Mouse (Mus musculus) hindbrain, postnatal 0 days (tissue): ENCODE measurements around the gene Pcnt. TPM values are rescaled to one million over a fixed set of nuclear protein-coding genes. Genes with fewer than 3 reads are reported as not detected.
A peak's percentile ranks its signal among the peaks of the same experiment; 100 is the strongest.

Source experiments
- ATAC-seq: fragments of 200-750 bp; cut with Nextera tagmentation; 2 replicates; pipeline ENCODE4 v1.8.0; 2017; ENCODE audit warnings: mild to moderate bottlenecking, moderate TSS enrichment, moderate library complexity
- DNase-seq: peaks from one replicate; pipeline ENCODE4 v3.0.0-alpha.2; 2015; ENCODE audit warnings: low spot score
- H3K27ac ChIP-seq: fragments of 300-500 bp; sonication (generic); 2 replicates; pipeline ENCODE4 v1.5.1; 2014; ENCODE audit warnings: mild to moderate bottlenecking
- H3K27me3 ChIP-seq: fragments of 300-500 bp; sonication (generic); 2 replicates; pipeline ENCODE4 v1.6.1; 2014; ENCODE audit warnings: low read length, mixed read lengths; ENCODE audit not compliant: insufficient read depth
- H3K36me3 ChIP-seq: fragments of 300-500 bp; sonication (generic); 2 replicates; pipeline ENCODE4 v1.6.1; 2014; ENCODE audit warnings: low read length, mixed read lengths; ENCODE audit not compliant: insufficient read depth
- H3K4me1 ChIP-seq: fragments of 300-500 bp; sonication (generic); 2 replicates; pipeline ENCODE4 v1.6.1; 2014; ENCODE audit warnings: antibody characterized with exemption, low read length, mixed read lengths; ENCODE audit not compliant: insufficient read depth
- H3K4me2 ChIP-seq: fragments of 300-500 bp; sonication (generic); 2 replicates; pipeline ENCODE4 v1.6.1; 2014; ENCODE audit warnings: low read depth, mild to moderate bottlenecking, low read length, moderate library complexity, mixed read lengths
- H3K4me3 ChIP-seq: fragments of 300-500 bp; sonication (generic); 2 replicates; pipeline ENCODE4 v1.5.1; 2014; ENCODE audit warnings: low read length
- H3K9ac ChIP-seq: fragments of 300-500 bp; sonication (generic); replicated peaks from 2 replicates; pipeline ENCODE4 v1.6.1; 2014; ENCODE audit warnings: mild to moderate bottlenecking, low read length, moderate library complexity, mixed read lengths
- H3K9me3 ChIP-seq: fragments of 300-500 bp; sonication (generic); 2 replicates; pipeline ENCODE4 v1.6.1; 2016; ENCODE audit warnings: low read length, mixed read lengths
- CTCF ChIP-seq: IDR thresholded peaks from 2 replicates; pipeline ENCODE4 v1.5.1; 2016; ENCODE audit warnings: antibody characterized with exemption, control low read depth, low read depth
- WGBS: fragments of 180-500 bp; shearing (Covaris S2); extraction: QIAGEN DNeasy Blood & Tissue Kit; methylation state at CpG from one replicate; pipeline ENCODE4 v1.1.7; 2014; 5-methylcytosine and 5-hydroxymethylcytosine counted together
- polyA plus RNA-seq: library from polyadenylated mRNA; unstranded; fragments of >200 nt; fragmentation: Nextera tagmentation; extraction: Ambion mirVana; gene quantifications from 2 replicates; pipeline ENCODE4 v1.2.1, GENCODE M21; 2015
- total RNA-seq: library from RNA; depleted of rRNA; stranded (reverse); fragments of >200 nt; gene quantifications from 2 replicates; pipeline ENCODE4 v1.2.3, GENCODE M21; 2014

Pcnt gene
- total and polyA plus RNA-seq, 2 experiments from 2014 or later: 4.8 to 10.1 TPM

DNA sequence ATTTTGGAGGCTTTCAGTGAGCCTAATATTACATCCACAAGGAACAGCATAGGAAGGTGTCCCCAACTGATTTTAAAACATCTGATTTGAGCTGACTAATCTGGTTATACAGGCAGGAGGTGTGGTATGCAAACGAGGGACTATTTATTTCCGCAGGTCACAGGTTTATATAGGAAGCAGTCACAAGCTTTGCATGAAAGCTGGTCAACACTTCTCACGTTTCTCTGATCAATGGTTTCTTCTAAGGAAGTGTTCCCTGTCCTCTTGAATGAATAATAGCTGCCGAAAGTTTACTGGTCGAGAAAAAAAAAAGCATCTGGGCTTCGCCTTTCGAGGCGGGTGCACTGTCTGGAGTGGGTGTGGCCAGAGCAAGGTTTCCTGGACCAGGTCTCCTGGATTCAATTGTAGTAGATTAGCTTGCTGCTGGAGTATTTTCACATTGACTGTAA, 96.5 kb downstream of the Pcnt start:
- 0 out of 2 replicates have a peak overlapping the region, but pooled peaks have one; percentile 91 for H3K9ac ChIP-seq
- WGBS: 23% methylated on average over 8 of the region's 8 CpGs
- H3K36me3 ChIP-seq: peaks cover 6% of the 10 kb centered on the region
- H3K27me3 ChIP-seq: no peaks in the 10 kb centered on the region
- peak overlapping the region; percentile 70 for H3K4me2 ChIP-seq
- DNase-seq (peak; percentile 3), ATAC-seq (no peak)
- H3K9me3 ChIP-seq: no peaks in the 10 kb centered on the region
- H3K4me1 ChIP-seq: peaks cover 14% of the 10 kb centered on the region
- H3K27ac ChIP-seq: 0 out of 2 replicates have a peak overlapping the region, but pooled peaks have one; percentile 15
- TF ChIP-seq CTCF: no peak
- H3K4me3 ChIP-seq: peak overlapping the region; percentile 83

DNA sequence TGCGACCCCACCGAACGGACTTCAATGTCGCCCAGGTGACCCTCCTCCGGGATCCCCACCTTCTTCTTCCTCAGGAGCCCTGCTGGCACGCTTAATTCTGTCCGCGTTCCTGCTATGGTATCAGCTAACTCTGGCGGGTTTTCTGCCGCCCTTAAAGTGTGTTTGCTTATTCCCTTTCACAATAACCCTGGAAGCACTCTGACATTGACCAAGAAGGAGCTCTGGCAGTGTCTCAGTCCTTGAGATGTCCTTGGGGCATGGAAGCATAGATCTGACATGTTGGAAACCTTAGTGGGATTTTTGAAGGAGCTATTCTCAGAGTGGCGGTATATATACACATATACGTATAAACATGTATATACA, 97.1 kb downstream of the Pcnt start:
- Histone ChIP-seq H3K27ac (peak overlapping the region; percentile 88), H3K27me3 (no peaks in the 10 kb centered on the region), H3K4me3 (peak overlapping the region; percentile 83), H3K4me1 (peaks cover 14% of the 10 kb centered on the region), H3K9ac (peak overlapping the region; percentile 91), H3K9me3 (no peaks in the 10 kb centered on the region), H3K4me2 (peak overlapping the region; percentile 70), H3K36me3 (peaks cover 3% of the 10 kb centered on the region)
- DNase-seq: no peak
- no peak for TF ChIP-seq CTCF
- 4% methylated on average over 12 of the region's 12 CpGs for WGBS
- ATAC-seq: peak; percentile 40

DNA sequence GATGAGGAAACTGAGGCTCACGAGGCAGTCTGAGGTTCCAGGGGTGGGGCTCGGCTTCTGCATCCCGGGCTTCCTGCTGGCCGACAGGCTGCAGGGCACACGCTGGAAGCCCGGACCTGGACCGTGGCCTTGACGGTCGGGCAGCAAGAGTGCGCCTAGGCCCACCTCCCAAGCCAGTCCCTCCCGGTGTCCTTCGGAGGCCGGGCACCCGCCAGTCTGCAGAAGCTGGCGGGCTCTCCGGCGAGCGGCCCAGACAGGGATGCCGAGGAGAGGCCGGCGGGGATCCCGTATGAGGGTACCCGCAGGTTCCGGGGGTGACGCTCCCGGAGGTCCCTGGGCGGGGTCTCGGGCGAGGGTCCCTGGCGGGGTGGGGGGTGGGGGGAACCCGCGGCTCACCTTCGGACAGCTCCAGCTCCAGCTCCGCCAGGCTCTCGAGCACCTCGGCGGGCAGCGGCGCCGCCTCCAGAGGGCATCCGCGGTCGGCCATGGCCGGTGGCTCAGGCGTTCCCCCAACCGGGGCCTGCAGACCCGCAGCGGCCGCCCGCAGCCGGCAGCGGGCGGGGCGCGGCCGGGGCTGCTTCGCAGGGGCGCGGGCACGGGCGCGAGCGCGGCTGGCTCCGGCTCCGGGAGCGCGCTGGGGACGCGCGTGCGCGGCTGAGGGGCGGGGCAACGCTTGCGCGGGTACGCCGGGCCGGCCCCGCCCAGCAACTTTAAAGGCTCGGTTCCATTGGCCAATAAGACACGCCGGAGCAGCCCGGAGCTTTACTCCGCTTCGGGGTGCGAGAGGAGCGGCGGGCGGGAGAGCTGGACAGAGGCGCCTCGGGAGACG, 97.7 kb downstream of the Pcnt start, which contains the start of gene Dip2a:
TSS of gene Dip2a (minus strand) at position 581 of the 829 bp plus-strand sequence.
- Histone ChIP-seq H3K9me3 (no peaks in the 10 kb centered on the region), H3K4me2 (peak within 1 kb of the TSS; percentile 70), H3K4me1 (peaks cover 14% of the 10 kb centered on the region), H3K27me3 (no peaks in the 10 kb centered on the region), H3K27ac (peak within 1 kb of the TSS; percentile 88), H3K4me3 (peak within 1 kb of the TSS; percentile 83), H3K36me3 (no peaks in the 10 kb centered on the region), H3K9ac (peak within 1 kb of the TSS; percentile 91)
- ATAC-seq: peak; percentile 95
- 2% methylated on average over 89 of the region's 94 CpGs for WGBS
- DNase-seq: peak; percentile 97
- TF ChIP-seq CTCF: no peak

- ATAC-seq: no peak
- Histone ChIP-seq H3K4me2 (no peak overlapping the region), H3K36me3 (no peaks in the 10 kb centered on the region), H3K4me3 (no peak overlapping the region), H3K9me3 (no peaks in the 10 kb centered on the region), H3K27ac (no peak overlapping the region), H3K27me3 (no peaks in the 10 kb centered on the region), H3K9ac (no peak overlapping the region), H3K4me1 (no peaks in the 10 kb centered on the region)
- TF ChIP-seq CTCF: no peak
- WGBS: 22% methylated on average over 4 of the region's 4 CpGs
- no peak for DNase-seq
Observed at GRCm38 (mm10) chr10:76334350-76334749, 108.2 kb downstream of the Pcnt start.

GRCm38 (mm10) chr10:76332040-76332439, 110.5 kb downstream of the Pcnt start:
- no peak for TF ChIP-seq CTCF
- H3K27me3 ChIP-seq: no peaks in the 10 kb centered on the region
- no peaks in the 10 kb centered on the region for H3K36me3 ChIP-seq
- DNase-seq: no peak
- 32% methylated on average over 2 of the region's 2 CpGs for WGBS
- no peak overlapping the region for H3K4me3 ChIP-seq
- H3K9ac ChIP-seq: no peak overlapping the region
- H3K9me3 ChIP-seq: no peaks in the 10 kb centered on the region
- no peak for ATAC-seq
- no peak overlapping the region for H3K27ac ChIP-seq
- H3K4me1 ChIP-seq: no peaks in the 10 kb centered on the region
- H3K4me2 ChIP-seq: no peak overlapping the region

GRCm38 (mm10) chr10:76329093-76329492, 113.5 kb downstream of the Pcnt start:
- H3K27ac ChIP-seq: no peak overlapping the region
- no peak overlapping the region for H3K4me2 ChIP-seq
- H3K4me1 ChIP-seq: no peaks in the 10 kb centered on the region
- H3K9me3 ChIP-seq: no peaks in the 10 kb centered on the region
- peaks cover 5% of the 10 kb centered on the region; the same call in 1 of the 2 replicates for H3K36me3 ChIP-seq
- H3K4me3 ChIP-seq: no peak overlapping the region
- TF ChIP-seq CTCF: no peak
- no peak for DNase-seq
- H3K9ac ChIP-seq: no peak overlapping the region
- H3K27me3 ChIP-seq: no peaks in the 10 kb centered on the region
- no peak for ATAC-seq
- WGBS: 88% methylated on average over 4 of the region's 4 CpGs

GRCm38 (mm10) chr10:76328574-76328973, 114.0 kb downstream of the Pcnt start:
- Histone ChIP-seq H3K36me3 (peaks cover 5% of the 10 kb centered on the region; the same call in 1 of the 2 replicates), H3K4me3 (no peak overlapping the region), H3K27ac (no peak overlapping the region), H3K4me1 (no peaks in the 10 kb centered on the region), H3K9me3 (no peaks in the 10 kb centered on the region), H3K4me2 (no peak overlapping the region), H3K27me3 (no peaks in the 10 kb centered on the region), H3K9ac (no peak overlapping the region)
- 84% methylated on average over 3 of the region's 3 CpGs for WGBS
- TF ChIP-seq CTCF: no peak
- ATAC-seq: no peak
- DNase-seq: no peak
